ENCODE assay signal across 8 mouse cellular contexts in the genomic region with DNA sequence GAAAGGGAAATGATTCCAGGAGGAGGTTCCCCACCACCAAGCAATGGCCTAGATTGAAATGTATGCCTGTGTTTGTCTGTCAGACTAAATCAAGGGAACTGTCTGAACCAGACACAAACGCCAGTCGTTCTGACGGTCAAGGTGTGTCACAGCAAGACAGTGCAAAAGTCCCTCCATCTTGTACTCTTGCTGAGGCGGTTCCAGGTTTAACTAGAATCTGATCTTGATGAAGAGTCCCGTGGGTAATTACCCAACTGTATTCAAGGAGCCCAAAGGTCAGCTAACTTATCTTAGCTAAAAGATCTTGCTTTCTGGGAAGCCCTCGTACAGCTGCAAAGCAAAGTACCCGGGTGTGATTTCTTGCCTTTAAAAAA. TPM values are rescaled to one million over a fixed set of nuclear protein-coding genes. Genes with fewer than 3 reads are reported as not detected.
DNase-seq lines count a peak whose midpoint lies in the region; ATAC-seq and TF ChIP-seq lines count a peak whose summit lies in the region.
"Had no signal": no experiment of that assay in that cellular context is flagged by ENCODE, and none has a peak within 500 bp of the region (broad histone marks: within the 10 kb centered on the region; RNA-seq: fewer than 3 reads in every experiment).

No protein-coding gene starts in this region.

- intact Hi-C loops in gastrocnemius, postnatal 36 days (cut with DNase I), result loop anchor here (10.0 kb wide), 2 partner anchors 159 to 231 kb away; a partner anchor contains a TSS

- no peak overlapping the region for H3K27ac ChIP-seq in neural tube, embryonic 11.5 days (ENCODE audit: low read depth, low read length)
- no peak overlapping the region for H3K27ac ChIP-seq in forebrain, embryonic 11.5 days (ENCODE audit: low read depth, low read length)
- H3K27ac ChIP-seq in limb, embryonic 15.5 days, result peak overlapping the region; percentile 76
- H3K27ac ChIP-seq in stomach, postnatal 0 days (replicated peaks), result peak overlapping the region; percentile 78; the same call in 1 of the 2 replicates
- H3K27ac ChIP-seq: macrophage had no signal

- DNase-seq in neural tube, embryonic 11.5 days (ENCODE audit: low spot score), result no peak
- DNase-seq in neural tube, embryonic 10.5 days (ENCODE audit: extremely low spot score, low spot score), result no peak
- DNase-seq in forebrain, embryonic 11.5 days (ENCODE audit: low spot score), result no peak
- no peak for DNase-seq in stomach, postnatal 0 days (ENCODE audit: low spot score)
- no peak for DNase-seq in gastrocnemius, postnatal 36 days
- DNase-seq in testis, postnatal 10 days (ENCODE audit: low spot score), result no peak

- H3K4me2 ChIP-seq in neural tube, embryonic 11.5 days (ENCODE audit: low read depth), result peak overlapping the region; percentile 80
- peak overlapping the region; percentile 77 for H3K4me2 ChIP-seq in forebrain, embryonic 11.5 days (ENCODE audit: low read depth, low read length, severe bottlenecking)
- peak overlapping the region; percentile 90 for H3K4me2 ChIP-seq in limb, embryonic 15.5 days
- peak overlapping the region; percentile 93; the same call in 1 of the 2 replicates for H3K4me2 ChIP-seq in stomach, postnatal 0 days (replicated peaks; ENCODE audit: low read depth)

- peak overlapping the region; percentile 76 for H3K9ac ChIP-seq in neural tube, embryonic 11.5 days (ENCODE audit: low read length)
- peak overlapping the region; percentile 72; the same call in 1 of the 2 replicates for H3K9ac ChIP-seq in forebrain, embryonic 11.5 days (ENCODE audit: low read length)
- no peak overlapping the region for H3K9ac ChIP-seq in limb, embryonic 15.5 days
- H3K9ac ChIP-seq in stomach, postnatal 0 days (ENCODE audit: low read length), result no peak overlapping the region

- H3K27me3 ChIP-seq in neural tube, embryonic 11.5 days (ENCODE audit: control insufficient read depth, insufficient read depth, low read length), result no peaks in the 10 kb centered on the region
- H3K27me3 ChIP-seq in forebrain, embryonic 11.5 days (ENCODE audit: control insufficient read depth, insufficient read depth, low read length), result no peaks in the 10 kb centered on the region
- H3K27me3 ChIP-seq in limb, embryonic 15.5 days, result no peaks in the 10 kb centered on the region
- H3K27me3 ChIP-seq in stomach, postnatal 0 days (ENCODE audit: control insufficient read depth, insufficient read depth, low read length), result no peaks in the 10 kb centered on the region

- no peak for TF ChIP-seq EP300 in stomach, postnatal 0 days (optimal IDR thresholded peaks at IDR 0.05)

- 89% methylated on average over 7 of the region's 7 CpGs for WGBS in neural tube, embryonic 11.5 days
- WGBS in forebrain, embryonic 11.5 days, result 81% methylated on average over 7 of the region's 7 CpGs
- 80% methylated on average over 7 of the region's 7 CpGs for WGBS in limb, embryonic 15.5 days
- 70% methylated on average over 7 of the region's 7 CpGs for WGBS in stomach, postnatal 0 days

- peak overlapping the region; percentile 79 for H3K4me3 ChIP-seq in neural tube, embryonic 11.5 days (ENCODE audit: low read depth, low read length)
- no peak overlapping the region for H3K4me3 ChIP-seq in forebrain, embryonic 11.5 days (ENCODE audit: low read depth, low read length)
- peak overlapping the region; percentile 74 for H3K4me3 ChIP-seq in limb, embryonic 15.5 days
- no peak overlapping the region for H3K4me3 ChIP-seq in stomach, postnatal 0 days (ENCODE audit: low read depth, low read length)

- ATAC-seq in neural tube, embryonic 11.5 days (ENCODE audit: insufficient read depth, low FRiP score, low TSS enrichment), result no peak
- ATAC-seq in forebrain, embryonic 11.5 days (replicated peaks; ENCODE audit: low FRiP score), result no peak; the same call in 1 of the 2 replicates
- ATAC-seq in limb, embryonic 15.5 days (ENCODE audit: insufficient number of reproducible peaks, low FRiP score, low TSS enrichment, low read depth), result no peak
- ATAC-seq in stomach, postnatal 0 days (ENCODE audit: low FRiP score, low TSS enrichment), result no peak

- no peaks in the 10 kb centered on the region; the same call in 1 of the 2 replicates for H3K4me1 ChIP-seq in neural tube, embryonic 11.5 days (ENCODE audit: control insufficient read depth, insufficient read depth, low read length)
- H3K4me1 ChIP-seq in forebrain, embryonic 11.5 days (replicated peaks; ENCODE audit: control insufficient read depth, insufficient read depth, low read length), result no peaks in the 10 kb centered on the region
- H3K4me1 ChIP-seq in limb, embryonic 15.5 days, result peaks cover 11% of the 10 kb centered on the region; the same call in 1 of the 2 replicates
- H3K4me1 ChIP-seq in stomach, postnatal 0 days (replicated peaks; ENCODE audit: control insufficient read depth, insufficient read depth), result no peaks in the 10 kb centered on the region

- H3K36me3 ChIP-seq in neural tube, embryonic 11.5 days (ENCODE audit: control insufficient read depth, insufficient read depth, low read length), result peaks cover 17% of the 10 kb centered on the region
- peaks cover 15% of the 10 kb centered on the region for H3K36me3 ChIP-seq in forebrain, embryonic 11.5 days (ENCODE audit: control insufficient read depth, insufficient read depth, low read length)
- H3K36me3 ChIP-seq in limb, embryonic 15.5 days, result peaks cover 28% of the 10 kb centered on the region
- H3K36me3 ChIP-seq in stomach, postnatal 0 days (ENCODE audit: control insufficient read depth, insufficient read depth, low read length), result peaks cover 17% of the 10 kb centered on the region

- no peak for TF ChIP-seq CTCF in stomach, postnatal 0 days (IDR thresholded peaks at IDR 0.05; ENCODE audit: low read depth)

- H3K9me3 ChIP-seq in neural tube, embryonic 11.5 days (ENCODE audit: control insufficient read depth, low read length), result peaks cover 9% of the 10 kb centered on the region; the same call in 1 of the 2 replicates
- peaks cover 13% of the 10 kb centered on the region; the same call in 1 of the 2 replicates for H3K9me3 ChIP-seq in forebrain, embryonic 11.5 days (ENCODE audit: control insufficient read depth, low read length)
- H3K9me3 ChIP-seq in limb, embryonic 15.5 days, result peaks cover 6% of the 10 kb centered on the region; the same call in 1 of the 2 replicates
- H3K9me3 ChIP-seq in stomach, postnatal 0 days (ENCODE audit: control insufficient read depth, low read length), result no peaks in the 10 kb centered on the region

RNA-seq across cellular contexts. Expression of a gene that starts 0.5 kb away (rescaled TPM):
- 31.2 and 32.2 TPM in 2 replicates for polyA plus RNA-seq in neural tube, embryonic 11.5 days (2014; fragmentation: Nextera tagmentation; extraction: Ambion mirVana)
- polyA plus RNA-seq in forebrain, embryonic 11.5 days (2014; fragmentation: Nextera tagmentation; extraction: Ambion mirVana), result 27.6 and 30.7 TPM in 2 replicates
- polyA plus RNA-seq in limb, embryonic 15.5 days (2015; fragmentation: Nextera tagmentation; extraction: Ambion mirVana), result 27.7 and 29.7 TPM in 2 replicates
- polyA plus RNA-seq in stomach, postnatal 0 days (2015; fragmentation: Nextera tagmentation; extraction: Ambion mirVana), result 30.2 and 30.5 TPM in 2 replicates
- total RNA-seq in gastrocnemius, postnatal 36 days (2021), result 1 to 10 TPM; 6.8 to 6.9 TPM

RNA-seq across cellular contexts. Expression of a gene that starts 16.5 kb away (rescaled TPM):
- 29.8 and 32.1 TPM in 2 replicates for polyA plus RNA-seq in neural tube, embryonic 11.5 days (2014; fragmentation: Nextera tagmentation; extraction: Ambion mirVana)
- 35.9 and 40.9 TPM in 2 replicates for polyA plus RNA-seq in forebrain, embryonic 11.5 days (2014; fragmentation: Nextera tagmentation; extraction: Ambion mirVana)
- polyA plus RNA-seq in limb, embryonic 15.5 days (2015; fragmentation: Nextera tagmentation; extraction: Ambion mirVana), result 22.8 and 24.5 TPM in 2 replicates
- polyA plus RNA-seq in stomach, postnatal 0 days (2015; fragmentation: Nextera tagmentation; extraction: Ambion mirVana), result 11.1 and 12.5 TPM in 2 replicates
- 1 to 10 TPM; 4.8 to 5.0 TPM for total RNA-seq in gastrocnemius, postnatal 36 days (2021)

RNA-seq across cellular contexts. Expression of a gene that starts 17.6 kb away (rescaled TPM):
- polyA plus RNA-seq in neural tube, embryonic 11.5 days (2014; fragmentation: Nextera tagmentation; extraction: Ambion mirVana), result 2,400 and 2,440 TPM in 2 replicates
- 2,577 and 2,646 TPM in 2 replicates for polyA plus RNA-seq in forebrain, embryonic 11.5 days (2014; fragmentation: Nextera tagmentation; extraction: Ambion mirVana)
- 1,317 and 1,364 TPM in 2 replicates for polyA plus RNA-seq in limb, embryonic 15.5 days (2015; fragmentation: Nextera tagmentation; extraction: Ambion mirVana)
- 552 and 570 TPM in 2 replicates for polyA plus RNA-seq in stomach, postnatal 0 days (2015; fragmentation: Nextera tagmentation; extraction: Ambion mirVana)
- total RNA-seq in gastrocnemius, postnatal 36 days (2021), result 100 to 1,000 TPM; 216 to 254 TPM

RNA-seq across cellular contexts. Expression of a gene that starts 26.6 kb away (rescaled TPM):
- polyA plus RNA-seq in neural tube, embryonic 11.5 days (2014; fragmentation: Nextera tagmentation; extraction: Ambion mirVana), result 1.0 and 1.7 TPM in 2 replicates
- 1.3 and 1.7 TPM in 2 replicates for polyA plus RNA-seq in forebrain, embryonic 11.5 days (2014; fragmentation: Nextera tagmentation; extraction: Ambion mirVana)
- 0.43 and 0.45 TPM in 2 replicates for polyA plus RNA-seq in limb, embryonic 15.5 days (2015; fragmentation: Nextera tagmentation; extraction: Ambion mirVana)
- 0.11 and 0.19 TPM in 2 replicates for polyA plus RNA-seq in stomach, postnatal 0 days (2015; fragmentation: Nextera tagmentation; extraction: Ambion mirVana)
- not detected for total RNA-seq in gastrocnemius, postnatal 36 days (2021)

Comparison
In these comparisons a context has a peak if more than half of its experiments do, and no peak if none do; other contexts are left out.
1. H3K27ac ChIP-seq: peak in limb, embryonic 15.5 days (single experiment) and stomach, postnatal 0 days (single experiment); none in neural tube, embryonic 11.5 days (single experiment) and forebrain, embryonic 11.5 days (single experiment).
2. H3K4me3 ChIP-seq: peak in neural tube, embryonic 11.5 days (single experiment) and limb, embryonic 15.5 days (single experiment); none in forebrain, embryonic 11.5 days (single experiment) and stomach, postnatal 0 days (single experiment).
3. H3K9ac ChIP-seq: peak in neural tube, embryonic 11.5 days (single experiment) and forebrain, embryonic 11.5 days (single experiment); none in limb, embryonic 15.5 days (single experiment) and stomach, postnatal 0 days (single experiment).
4. Peak in every context shown above with its lines, with median percentiles within 50 percentile points of each other: H3K4me2 ChIP-seq.